Mouse (Mus musculus) stomach, postnatal 0 days (tissue): ENCODE data around the gene Cnn3.

ENCODE experiments used
- CTCF ChIP-seq: IDR thresholded peaks from 2 replicates; pipeline ENCODE4 v1.5.1; 2016; ENCODE audit warnings: antibody characterized with exemption, low read depth, mild to moderate bottlenecking, moderate library complexity
- EP300 ChIP-seq: optimal IDR thresholded peaks from 2 replicates; pipeline ENCODE3; 2016; ENCODE audit warnings: antibody characterized with exemption

- TF ChIP-seq CTCF (no peak), EP300 (no peak)
These were observed 24.2 kb upstream of the Cnn3 start for GRCm38 (mm10) chr3:121402096-121402495.
